Mouse (Mus musculus) ES-Bruce4 (cell line): ENCODE results near the gene Gad2.

Experiments
- CTCF ChIP-seq: IDR thresholded peaks from one replicate; pipeline ENCODE4 v1.8.1; 2011; ENCODE audit warnings: low read depth, low read length
- POLR2A ChIP-seq: IDR thresholded peaks from one replicate; pipeline ENCODE4 v1.8.1; 2011; ENCODE audit warnings: low read length; ENCODE audit not compliant: insufficient read depth

GRCm38 (mm10) chr2:22671348-22671747 is 49.3 kb downstream of the Gad2 start:
- no peak for TF ChIP-seq CTCF
- TF ChIP-seq POLR2A = no peak
